Mouse (Mus musculus): ENCODE measurements around the gene Sgf29. TPM values are rescaled to one million over a fixed set of nuclear protein-coding genes. Genes with fewer than 3 reads are reported as not detected.
"Not testable (repeated sequence)": the region's sequence is repeated elsewhere in the genome, so short reads cannot be mapped to it uniquely, and the experiment has no call there.

The Sgf29 gene
- total RNA-seq, 2 experiments from 2014 or later: 31.1 to 35.4 TPM

DNA sequence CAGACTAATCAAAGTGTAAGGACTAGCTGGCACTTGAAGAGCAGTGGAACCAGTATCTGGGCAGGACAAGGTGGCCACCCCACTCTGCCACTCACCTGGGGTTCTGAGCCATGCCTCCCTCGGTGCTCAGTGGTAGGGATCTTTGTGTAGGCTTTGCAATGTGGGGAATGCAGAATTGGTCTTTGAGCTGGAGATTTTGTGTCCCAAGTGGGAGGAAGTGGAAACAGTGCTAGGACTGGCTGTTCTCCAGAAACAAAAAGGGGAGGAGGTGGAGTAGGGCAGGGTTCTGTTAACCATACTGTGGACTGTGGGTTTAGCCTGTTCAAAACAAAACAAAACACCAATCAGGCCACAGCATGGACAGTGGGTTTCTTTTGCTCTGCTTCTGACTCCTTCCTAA lies 27.1 kb downstream of the Sgf29 start, which contains the start of gene Sult1a1:
Sult1a1 (minus strand) TSS at position 226 of the 400 bp plus-strand sequence.
- intact Hi-C loops (cut with DNase I): no loop called here
- DNase-seq (ENCODE audit: low spot score in 2 of 2): peak in 1 of 2 experiments; percentile 43

DNA sequence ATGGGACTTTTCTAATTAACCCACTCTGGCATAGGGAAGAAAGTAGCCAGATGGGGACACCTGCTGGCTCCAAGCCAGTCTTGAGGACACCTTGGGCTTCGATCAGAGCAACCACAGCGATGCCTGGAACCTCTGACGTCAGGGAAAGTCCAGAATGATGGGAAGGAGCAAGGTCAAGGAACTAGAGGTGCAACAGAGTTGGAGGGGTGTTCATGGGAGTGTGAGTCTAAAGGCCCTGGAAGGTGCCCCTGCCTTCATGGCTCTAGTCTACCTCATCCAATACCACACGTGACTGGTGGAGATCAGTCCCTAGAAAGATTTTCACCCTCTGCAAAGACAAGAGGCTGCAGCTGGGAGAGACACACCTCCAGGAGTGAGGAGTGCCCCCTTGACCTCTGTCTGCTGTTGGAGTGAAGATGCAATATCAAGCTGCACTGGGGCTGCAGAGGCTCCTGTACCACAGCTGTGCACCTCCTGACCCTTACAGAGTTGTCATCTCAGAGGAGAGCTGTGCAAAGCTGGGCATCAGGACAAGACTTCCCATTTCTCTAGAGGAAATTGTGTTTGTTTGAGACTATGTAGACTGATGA lies 27.6 kb downstream of the Sgf29 start:
- intact Hi-C loops (cut with DNase I): no loop called here
- no peak for DNase-seq (ENCODE audit: low spot score in 2 of 2)

DNA sequence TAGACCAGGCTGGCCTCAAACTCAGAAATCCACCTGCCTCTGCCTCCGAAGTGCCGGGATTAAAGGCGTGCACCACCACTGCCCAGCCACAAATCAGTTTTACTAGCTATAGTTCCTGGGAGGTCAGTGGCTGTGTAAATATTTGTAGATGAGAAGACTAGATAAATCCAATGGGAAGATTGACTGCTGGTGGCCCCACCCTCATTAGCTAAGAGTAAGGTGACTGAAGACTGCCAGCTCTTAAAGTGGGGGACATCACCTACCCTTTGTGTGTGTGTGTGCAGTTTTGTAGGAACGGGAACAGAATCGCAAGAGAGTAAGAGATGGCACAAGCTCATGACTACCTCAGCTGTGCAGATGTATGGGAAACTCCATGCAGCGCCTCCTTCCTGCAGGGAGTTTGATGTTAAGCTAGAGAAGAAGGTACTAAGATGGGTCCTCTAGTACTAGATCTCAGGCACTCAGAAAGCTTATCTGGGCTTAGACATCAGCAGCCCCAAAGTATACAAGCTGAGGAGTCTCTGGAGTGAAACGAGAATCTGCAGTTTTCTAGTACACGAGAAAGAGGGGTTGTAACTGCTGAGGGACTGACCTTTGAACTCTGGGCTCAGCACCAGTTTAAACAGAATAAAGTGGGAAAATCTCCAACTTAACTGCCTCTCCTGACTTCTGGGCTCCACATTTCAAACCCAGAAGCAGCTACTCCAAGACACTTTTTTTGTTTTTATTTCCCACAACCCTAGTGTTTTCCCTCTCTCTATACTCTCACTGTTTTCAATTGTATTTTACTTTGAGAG lies 29.6 kb downstream of the Sgf29 start:
- intact Hi-C loops (cut with DNase I): no loop called here

GRCm38 (mm10) chr7:126679683-126680082 lies 30.6 kb downstream of the Sgf29 start:
- intact Hi-C loops (cut with DNase I): no loop called here
- DNase-seq (ENCODE audit: low spot score in 2 of 2): no peak

More for the DNA sequence above, 29.6 kb downstream of the Sgf29 start:
- no peak for DNase-seq (ENCODE audit: low spot score in 2 of 2)

DNA sequence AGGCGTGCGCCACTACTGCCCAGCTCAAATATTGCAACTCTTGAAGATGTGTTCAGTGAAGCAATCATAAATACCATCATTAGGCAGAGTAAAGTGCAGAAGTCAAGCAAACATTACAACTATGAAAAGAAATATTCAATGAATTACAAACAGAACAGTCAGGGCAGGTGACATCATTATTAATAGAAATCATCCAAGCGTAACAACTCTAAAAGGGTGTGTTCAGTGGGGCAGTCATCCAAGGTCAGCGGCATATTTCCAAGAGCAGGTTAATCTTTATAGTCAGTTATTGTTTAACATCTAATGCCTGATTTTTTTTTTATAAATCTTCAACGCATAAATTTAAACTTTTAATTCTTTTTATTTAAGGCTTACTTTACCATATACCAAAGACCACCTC lies 32.1 kb downstream of the Sgf29 start:
- DNase-seq (ENCODE audit: low spot score in 2 of 2): no peak

DNA sequence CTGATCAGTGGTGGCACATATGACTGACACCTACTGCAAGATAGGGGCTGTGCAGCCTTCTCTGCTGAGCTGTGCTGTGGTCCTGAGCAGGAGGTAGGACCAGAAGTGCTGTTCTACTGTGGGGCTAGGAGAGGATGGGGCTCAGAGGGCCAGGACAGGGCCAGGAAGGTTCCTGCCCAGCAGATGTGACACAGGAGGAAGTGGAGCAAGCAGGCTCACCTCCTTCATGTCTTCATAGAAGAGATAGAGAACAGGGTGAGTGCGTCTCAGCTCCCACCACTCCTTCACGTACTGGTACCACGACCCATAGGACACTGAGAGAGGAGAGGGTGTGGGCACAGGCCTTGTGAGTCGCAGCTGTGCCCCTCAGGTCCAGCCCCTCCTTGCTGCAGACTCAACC lies 39.0 kb downstream of the Sgf29 start:
- intact Hi-C loops (cut with DNase I); DNase-seq (ENCODE audit: low spot score in 2 of 2): not testable (repeated sequence)

More for the DNA sequence above, 32.1 kb downstream of the Sgf29 start:
- intact Hi-C loops (cut with DNase I): no loop called here

DNA sequence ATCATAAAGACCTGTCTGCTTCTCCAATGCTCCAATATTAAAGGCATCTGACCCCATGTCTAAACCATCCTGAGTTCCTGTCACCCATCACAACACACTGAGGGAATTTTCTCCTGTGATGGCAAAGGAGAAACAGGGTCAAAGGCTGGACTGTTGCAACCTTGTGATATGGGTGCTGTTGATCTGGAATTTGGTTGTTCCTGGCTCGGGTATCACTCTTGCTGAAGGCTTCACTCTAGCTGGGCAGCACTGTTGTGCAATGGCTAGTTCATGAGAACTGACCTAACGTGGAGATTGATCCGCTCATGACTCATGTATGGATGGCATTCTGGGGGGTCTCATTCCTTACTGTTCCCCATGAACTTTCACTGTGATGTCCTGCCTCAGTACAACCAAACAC lies 39.9 kb downstream of the Sgf29 start:
- intact Hi-C loops (cut with DNase I): no loop called here
- no peak for DNase-seq (ENCODE audit: low spot score in 2 of 2)

DNA sequence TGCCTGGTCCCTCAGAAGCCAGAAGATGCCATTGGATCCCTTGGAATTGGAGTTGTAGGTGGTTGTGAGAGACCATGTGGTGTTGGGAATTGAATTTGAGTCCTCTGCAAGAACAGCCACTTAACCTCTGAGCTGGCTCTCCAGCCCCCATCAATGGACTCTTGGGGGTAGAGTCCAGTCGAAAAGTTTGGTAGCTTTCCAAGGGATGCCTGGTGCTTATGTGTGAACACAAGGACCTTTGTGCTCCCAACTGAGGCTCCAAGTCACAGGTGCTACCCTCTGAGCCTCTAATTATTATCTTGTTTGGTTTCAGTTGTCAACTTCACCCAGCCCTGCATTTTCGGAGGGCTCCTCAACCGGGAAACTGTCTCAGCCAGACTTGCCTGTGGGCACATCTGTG lies 41.6 kb downstream of the Sgf29 start:
- no peak for DNase-seq (ENCODE audit: low spot score in 2 of 2)
- intact Hi-C loops (cut with DNase I): no loop called here

DNA sequence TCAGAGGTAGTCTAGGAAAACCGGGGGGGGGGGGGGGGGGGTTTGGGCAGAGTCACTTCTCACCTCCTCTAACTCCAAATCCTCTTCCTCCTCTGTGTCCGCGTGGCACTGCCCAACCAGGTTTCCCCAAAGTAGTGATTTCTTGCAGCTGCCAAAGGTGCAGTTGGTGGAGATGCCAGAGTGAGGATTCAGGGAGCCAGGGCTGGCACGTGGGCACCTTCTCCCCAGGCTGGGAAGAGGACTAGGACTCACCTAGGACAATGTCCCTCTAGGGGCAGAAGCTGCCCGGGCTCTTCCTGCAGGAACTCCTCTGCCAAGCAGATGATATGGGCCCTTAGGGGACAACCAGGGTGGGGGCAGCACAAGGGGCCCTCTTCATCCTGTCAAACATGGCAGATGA lies 42.6 kb downstream of the Sgf29 start:
- intact Hi-C loops (cut with DNase I): loop anchor here (2.0 kb wide), 1 partner anchor 47 kb away; no protein-coding TSS in a partner anchor
- DNase-seq (ENCODE audit: low spot score in 2 of 2): no peak

GRCm38 (mm10) chr7:126692426-126692825 lies 43.3 kb downstream of the Sgf29 start:
- intact Hi-C loops (cut with DNase I): loop anchor here (2.0 kb wide), 1 partner anchor 48 kb away; no protein-coding TSS in a partner anchor
- DNase-seq (ENCODE audit: low spot score in 2 of 2): no peak

GRCm38 (mm10) chr7:126693256-126693655 lies 44.1 kb downstream of the Sgf29 start:
- intact Hi-C loops (cut with DNase I): loop anchor here (2.0 kb wide), 1 partner anchor 48 kb away; no protein-coding TSS in a partner anchor
- DNase-seq (ENCODE audit: low spot score in 2 of 2): peak; percentile 78 to 83

DNA sequence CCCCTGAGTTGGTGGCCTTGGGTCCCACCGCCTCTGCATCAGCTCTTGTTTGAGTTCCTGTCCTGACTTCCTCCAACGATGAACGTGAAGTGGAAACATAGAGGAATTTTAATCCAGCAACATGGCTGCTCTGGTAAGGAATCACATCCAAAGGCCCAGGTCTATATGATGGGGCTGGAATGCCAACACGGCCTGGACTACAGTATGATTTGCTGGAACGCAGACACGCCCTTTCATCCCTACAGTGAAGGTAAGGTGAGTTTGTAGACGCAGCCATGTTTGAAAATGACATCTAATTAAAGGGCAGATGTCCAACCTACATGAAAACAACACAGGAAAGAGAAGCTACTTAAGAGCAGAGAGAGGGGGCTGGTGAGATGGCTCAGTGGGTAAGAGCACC lies 44.7 kb downstream of the Sgf29 start:
- no peak for DNase-seq (ENCODE audit: low spot score in 2 of 2)
- intact Hi-C loops (cut with DNase I): loop anchor here (2.0 kb wide), 2 partner anchors 49 to 111 kb away; no protein-coding TSS in a partner anchor

GRCm38 (mm10) chr7:126694441-126695051 lies 45.4 kb downstream of the Sgf29 start:
- DNase-seq (ENCODE audit: low spot score in 2 of 2): no peak
- intact Hi-C loops (cut with DNase I): loop anchor here (2.0 kb wide), 1 partner anchor 112 kb away; no protein-coding TSS in a partner anchor

GRCm38 (mm10) chr7:126695210-126695611 lies 46.1 kb downstream of the Sgf29 start, which contains the start of gene Bola2:
Gene Bola2, plus strand, starts transcription at chr7:126695401.
- intact Hi-C loops (cut with DNase I): loop anchor here (2.0 kb wide), 1 partner anchor 112 kb away; no protein-coding TSS in a partner anchor
- DNase-seq (ENCODE audit: low spot score in 2 of 2): peak in 1 of 2 experiments; percentile 48

DNA sequence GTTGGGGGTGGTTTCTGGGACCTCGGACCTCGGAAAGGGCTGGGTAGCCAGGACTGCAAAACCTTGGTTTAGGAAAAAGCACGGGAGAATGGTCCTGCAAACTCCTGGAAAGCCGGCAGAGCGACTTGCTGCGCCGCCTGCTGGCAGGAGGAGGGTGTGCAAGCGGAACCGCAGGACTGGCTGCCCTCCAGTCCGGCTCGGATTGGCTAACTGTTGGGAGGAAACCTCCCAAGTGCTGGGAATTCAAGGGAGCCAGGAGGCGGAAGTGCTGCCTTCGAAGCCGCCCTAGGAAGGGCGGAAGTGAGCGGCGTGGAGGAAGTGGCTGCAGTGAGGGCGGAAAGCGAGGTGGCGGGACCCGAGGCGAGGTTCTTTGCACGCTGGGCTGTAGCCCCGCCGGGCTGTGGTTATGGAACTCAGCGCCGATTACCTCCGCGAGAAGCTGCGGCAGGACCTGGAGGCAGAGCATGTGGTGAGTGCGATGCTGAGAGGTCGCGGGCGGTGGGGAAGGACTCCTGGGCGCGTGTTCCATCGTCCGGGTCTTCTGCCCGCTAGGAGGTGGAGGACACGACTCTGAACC lies 46.6 kb downstream of the Sgf29 start, which contains the start of gene Slx1b:
Slx1b (minus strand) TSS at position 154 of the 577 bp plus-strand sequence.
- intact Hi-C loops (cut with DNase I): loop anchor here (2.0 kb wide), 1 partner anchor 113 kb away; no protein-coding TSS in a partner anchor
- peak; percentile 97 to 98 for DNase-seq (ENCODE audit: low spot score in 2 of 2)

DNA sequence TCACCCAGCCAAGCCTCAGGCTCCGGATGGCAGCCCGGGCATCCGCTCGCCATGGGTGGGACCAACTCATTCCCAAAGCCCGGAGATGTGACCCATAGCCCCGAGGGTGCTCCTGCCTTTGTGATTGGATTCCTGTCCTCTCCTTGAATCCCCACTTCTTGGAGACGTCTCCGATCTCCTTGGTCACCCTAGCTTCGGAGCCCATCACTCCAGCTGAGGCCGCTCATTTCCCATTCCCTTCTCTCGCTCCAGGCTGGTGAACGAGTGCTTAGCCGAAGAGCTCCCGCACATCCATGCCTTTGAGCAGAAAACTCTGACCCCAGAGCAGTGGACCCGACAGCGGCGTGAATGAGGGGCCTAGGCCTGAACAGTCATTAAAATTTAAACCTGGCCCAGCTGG lies 47.2 kb downstream of the Sgf29 start:
- DNase-seq (ENCODE audit: low spot score in 2 of 2): no peak
- intact Hi-C loops (cut with DNase I): no loop called here

- no peak for DNase-seq (ENCODE audit: low spot score in 2 of 2)
- intact Hi-C loops (cut with DNase I): no loop called here
These were observed 47.8 kb downstream of the Sgf29 start for GRCm38 (mm10) chr7:126696886-126697285.

DNA sequence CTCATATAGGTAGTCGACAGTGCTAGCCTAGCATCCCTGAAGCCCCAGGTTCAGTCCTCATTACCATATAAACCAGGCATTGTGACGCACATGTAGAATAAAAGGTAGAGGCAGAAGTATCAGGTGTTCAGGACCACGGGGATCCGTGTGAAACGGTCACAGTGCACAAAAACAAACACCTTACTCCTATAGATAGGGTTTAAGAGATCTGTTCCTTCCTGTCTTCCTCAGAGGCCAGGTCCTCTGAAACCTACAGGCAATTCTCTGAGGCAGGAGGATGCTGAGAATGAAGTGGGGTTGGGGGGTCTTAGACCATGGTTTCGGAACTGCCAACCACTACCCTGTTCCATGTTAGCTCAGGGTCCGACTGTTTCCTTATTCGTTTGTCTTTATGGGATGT lies 48.7 kb downstream of the Sgf29 start:
- no peak for DNase-seq (ENCODE audit: low spot score in 2 of 2)
- intact Hi-C loops (cut with DNase I): no loop called here

Data from left cerebral cortex, postnatal 25 days (tissue).